Mouse (Mus musculus): ENCODE data around the gene Rnf167. TPM values are rescaled to one million over a fixed set of nuclear protein-coding genes. Genes with fewer than 3 reads are reported as not detected.
A peak's percentile ranks its signal among the peaks of the same experiment; 100 is the strongest.

Rnf167 gene
- total and polyA plus RNA-seq, 2 experiments from 2014 or later = 76.4 to 109 TPM

GRCm38 (mm10) chr11:70608381-70609066 is 38.5 kb upstream of the Rnf167 start:
- WGBS = 87% methylated on average over 25 of the region's 26 CpGs

DNA sequence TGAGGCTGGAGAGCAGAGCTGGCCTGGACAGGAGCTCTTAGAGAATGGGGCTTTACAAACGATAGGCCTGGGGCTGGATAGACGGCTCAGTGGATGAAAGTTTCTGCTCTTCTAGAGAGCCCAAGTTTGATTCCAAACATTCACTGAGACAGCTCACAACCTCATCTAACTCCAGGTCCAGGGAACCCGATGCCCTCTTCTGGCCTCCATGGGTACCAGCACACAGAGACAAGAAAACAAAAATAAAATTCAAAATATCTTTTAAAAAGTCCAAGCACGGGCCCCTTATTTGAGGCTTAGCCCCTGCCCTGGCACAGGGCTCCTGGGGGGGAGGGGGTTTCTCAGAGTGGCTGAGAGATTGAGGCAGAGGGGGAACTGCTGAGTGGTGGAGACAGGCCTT is 36.3 kb upstream of the Rnf167 start:
- Histone ChIP-seq H3K27me3 (ENCODE audit: insufficient read depth, low read length) (no peaks in the 10 kb centered on the region), H3K4me3 (ENCODE audit: low read depth, low read length) (no peak overlapping the region), H3K9me3 (ENCODE audit: low read length) (no peaks in the 10 kb centered on the region), H3K9ac (no peak overlapping the region), H3K36me3 (ENCODE audit: insufficient read depth) (peaks cover 62% of the 10 kb centered on the region), H3K27ac (ENCODE audit: low read depth, low read length) (no peak overlapping the region), H3K4me2 (ENCODE audit: low read depth) (no peak overlapping the region), H3K4me1 (ENCODE audit: insufficient read depth) (no peaks in the 10 kb centered on the region)
- DNase-seq (no peak), ATAC-seq (no peak; the same call in 1 of the 2 replicates)
- TF ChIP-seq CTCF (IDR thresholded peaks at IDR 0.05; ENCODE audit: low read depth) = no peak; the same call in 1 of the 2 replicates
- WGBS = 89% methylated on average over 4 of the region's 4 CpGs

More at GRCm38 (mm10) chr11:70608381-70609066, 38.5 kb upstream of the Rnf167 start:
- H3K4me3 ChIP-seq (ENCODE audit: low read depth, low read length) = no peak overlapping the region
- ATAC-seq = no peak
- no peaks in the 10 kb centered on the region for H3K9me3 ChIP-seq (ENCODE audit: low read length)
- no peaks in the 10 kb centered on the region for H3K27me3 ChIP-seq (ENCODE audit: insufficient read depth, low read length)
- no peaks in the 10 kb centered on the region for H3K4me1 ChIP-seq (ENCODE audit: insufficient read depth)
- H3K27ac ChIP-seq (ENCODE audit: low read depth, low read length) = no peak overlapping the region
- peaks cover 81% of the 10 kb centered on the region for H3K36me3 ChIP-seq (ENCODE audit: insufficient read depth)
- TF ChIP-seq CTCF (IDR thresholded peaks at IDR 0.05; ENCODE audit: low read depth) = peak; percentile 51
- no peak for DNase-seq
- no peak overlapping the region for H3K4me2 ChIP-seq (ENCODE audit: low read depth)
- H3K9ac ChIP-seq = no peak overlapping the region

DNA sequence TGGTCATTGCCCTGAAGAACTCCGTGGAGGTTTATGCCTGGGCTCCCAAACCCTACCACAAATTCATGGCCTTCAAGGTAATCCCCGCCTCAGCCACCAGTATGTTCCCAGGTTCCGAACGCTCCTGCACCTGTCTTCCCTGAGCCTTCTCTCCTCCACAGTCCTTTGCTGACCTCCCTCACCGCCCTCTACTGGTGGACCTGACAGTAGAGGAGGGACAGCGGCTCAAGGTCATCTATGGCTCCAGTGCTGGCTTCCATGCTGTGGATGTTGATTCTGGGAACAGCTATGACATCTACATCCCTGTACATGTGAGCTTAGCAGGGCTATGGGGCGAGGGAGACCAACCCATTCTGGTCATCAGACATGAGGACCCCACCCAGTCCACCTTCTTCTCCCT is 34.5 kb upstream of the Rnf167 start:
- no peaks in the 10 kb centered on the region for H3K4me1 ChIP-seq (ENCODE audit: insufficient read depth)
- H3K36me3 ChIP-seq (ENCODE audit: insufficient read depth) = peaks cover 46% of the 10 kb centered on the region
- peak; percentile 39 for TF ChIP-seq CTCF (IDR thresholded peaks at IDR 0.05; ENCODE audit: low read depth)
- DNase-seq (no peak), ATAC-seq (no peak)
- no peaks in the 10 kb centered on the region for H3K9me3 ChIP-seq (ENCODE audit: low read length)
- H3K27ac ChIP-seq (ENCODE audit: low read depth, low read length) = no peak overlapping the region
- H3K4me3 ChIP-seq (ENCODE audit: low read depth, low read length) = no peak overlapping the region
- H3K27me3 ChIP-seq (ENCODE audit: insufficient read depth, low read length) = no peaks in the 10 kb centered on the region
- no peak overlapping the region for H3K4me2 ChIP-seq (ENCODE audit: low read depth)
- 82% methylated on average over 7 of the region's 7 CpGs for WGBS
- H3K9ac ChIP-seq = no peak overlapping the region

DNA sequence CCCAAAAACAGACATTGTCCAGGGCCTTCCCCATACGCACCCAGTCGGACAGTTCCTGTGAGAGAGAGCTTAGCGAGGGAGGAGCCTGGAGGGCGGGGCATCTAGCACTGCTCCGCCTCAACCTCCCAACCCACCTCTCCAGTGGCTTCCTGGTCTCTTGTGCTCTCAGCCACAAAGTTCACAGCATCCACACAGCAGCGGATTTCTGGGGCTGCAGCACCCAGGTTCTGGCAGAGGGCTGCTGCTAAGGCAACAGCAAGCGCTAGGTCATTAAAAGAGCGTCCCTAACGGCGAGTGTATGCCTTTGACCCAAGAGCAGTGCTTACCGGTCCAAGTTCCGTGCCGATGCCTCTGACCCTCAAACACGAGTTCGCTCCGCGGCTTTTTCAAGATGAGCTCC is 32.0 kb upstream of the Rnf167 start:
- H3K27me3 ChIP-seq (ENCODE audit: insufficient read depth, low read length) = no peaks in the 10 kb centered on the region
- no peak overlapping the region for H3K9ac ChIP-seq
- peak overlapping the region; percentile 14; the same call in 1 of the 2 replicates for H3K4me3 ChIP-seq (ENCODE audit: low read depth, low read length)
- peak overlapping the region; percentile 42 for H3K4me2 ChIP-seq (ENCODE audit: low read depth)
- 4% methylated on average over 17 of the region's 17 CpGs for WGBS
- no peaks in the 10 kb centered on the region for H3K9me3 ChIP-seq (ENCODE audit: low read length)
- ATAC-seq (peak; percentile 47), DNase-seq (peak; percentile 26)
- H3K4me1 ChIP-seq (ENCODE audit: insufficient read depth) = no peaks in the 10 kb centered on the region
- H3K36me3 ChIP-seq (ENCODE audit: insufficient read depth) = peaks cover 24% of the 10 kb centered on the region
- H3K27ac ChIP-seq (ENCODE audit: low read depth, low read length) = no peak overlapping the region
- TF ChIP-seq CTCF (IDR thresholded peaks at IDR 0.05; ENCODE audit: low read depth) = 0 out of 2 replicates have a peak, but pooled peaks have one; percentile 7

DNA sequence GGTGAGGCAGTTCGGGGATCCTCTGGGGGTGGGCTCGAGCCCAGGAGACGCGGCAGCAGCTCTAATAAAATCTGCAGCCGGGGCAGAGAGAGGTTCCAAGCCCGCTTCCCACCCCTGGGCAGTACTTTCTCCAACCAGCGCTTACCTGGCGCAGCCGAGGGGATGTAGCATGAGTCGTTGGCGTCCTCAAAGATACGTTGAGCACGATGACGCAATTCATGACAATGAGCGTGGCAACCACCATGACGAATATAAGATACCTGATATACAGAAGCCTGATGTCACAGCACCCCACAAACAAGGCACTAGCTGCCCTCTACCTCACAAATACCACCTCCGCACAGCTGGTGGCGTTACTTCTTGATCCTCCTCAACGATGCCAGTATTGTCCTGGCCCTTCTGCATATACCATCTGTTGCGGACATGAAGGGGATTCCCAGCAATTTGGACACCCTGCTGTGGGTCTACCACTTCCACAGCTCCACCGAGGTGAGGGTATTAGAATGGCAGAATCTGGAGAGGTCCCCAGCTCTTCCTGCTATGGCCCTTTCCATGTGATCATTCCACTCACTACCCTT is 31.4 kb upstream of the Rnf167 start, which contains the start of gene 4930544D05Rik:
TSS of gene 4930544D05Rik (plus strand) at position 333 of the 578 bp plus-strand sequence.
- H3K27ac ChIP-seq (ENCODE audit: low read depth, low read length) = no peak within 1 kb of the TSS
- no peaks in the 10 kb centered on the region for H3K9me3 ChIP-seq (ENCODE audit: low read length)
- no peaks in the 10 kb centered on the region for H3K27me3 ChIP-seq (ENCODE audit: insufficient read depth, low read length)
- no peaks in the 10 kb centered on the region for H3K4me1 ChIP-seq (ENCODE audit: insufficient read depth)
- 15% methylated on average over 21 of the region's 21 CpGs for WGBS
- H3K9ac ChIP-seq = no peak within 1 kb of the TSS
- peak within 1 kb of the TSS; percentile 42 for H3K4me2 ChIP-seq (ENCODE audit: low read depth)
- peaks cover 20% of the 10 kb centered on the region for H3K36me3 ChIP-seq (ENCODE audit: insufficient read depth)
- peak within 1 kb of the TSS; percentile 14; the same call in 1 of the 2 replicates for H3K4me3 ChIP-seq (ENCODE audit: low read depth, low read length)
- no peak for TF ChIP-seq CTCF (IDR thresholded peaks at IDR 0.05; ENCODE audit: low read depth)
- DNase-seq = peak; percentile 20
- ATAC-seq = peak; percentile 26

DNA sequence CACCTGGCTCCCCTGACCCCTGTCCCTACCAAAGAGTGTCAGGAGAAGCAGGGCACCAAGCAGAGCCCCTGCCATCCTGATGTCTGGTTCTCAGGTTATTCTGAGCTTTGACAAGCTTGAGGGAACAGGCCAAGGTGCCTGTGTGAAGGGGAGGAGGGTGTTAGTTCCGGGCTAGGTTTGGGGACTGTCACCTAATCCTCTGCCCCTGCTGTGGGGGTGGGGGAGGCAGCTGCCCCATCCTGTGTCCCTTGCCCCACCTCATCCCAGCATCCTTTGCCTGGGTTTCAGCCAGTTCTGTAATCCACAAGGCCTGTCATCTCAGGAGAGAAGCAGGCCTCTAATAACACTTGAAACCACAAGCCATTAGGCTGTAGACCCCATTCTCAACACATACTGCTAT is 27.9 kb upstream of the Rnf167 start, which contains the start of gene Chrne:
TSS of gene Chrne (minus strand) at position 116 of the 400 bp plus-strand sequence.
- H3K27ac ChIP-seq (ENCODE audit: low read depth, low read length) = no peak within 1 kb of the TSS
- no peaks in the 10 kb centered on the region for H3K27me3 ChIP-seq (ENCODE audit: insufficient read depth, low read length)
- TF ChIP-seq CTCF (IDR thresholded peaks at IDR 0.05; ENCODE audit: low read depth) = no peak
- H3K4me2 ChIP-seq (ENCODE audit: low read depth) = no peak within 1 kb of the TSS
- no peak within 1 kb of the TSS for H3K4me3 ChIP-seq (ENCODE audit: low read depth, low read length)
- H3K9ac ChIP-seq = no peak within 1 kb of the TSS
- DNase-seq (no peak), ATAC-seq (no peak)
- WGBS = 20% methylated on average over 1 of the region's 1 CpGs
- 0 out of 2 replicates have a peak, but pooled peaks cover 4% of the 10 kb centered on the region for H3K36me3 ChIP-seq (ENCODE audit: insufficient read depth)
- no peaks in the 10 kb centered on the region for H3K4me1 ChIP-seq (ENCODE audit: insufficient read depth)
- no peaks in the 10 kb centered on the region for H3K9me3 ChIP-seq (ENCODE audit: low read length)

Data from forebrain, postnatal 0 days (tissue).